14 mouse cellular contexts compared by ENCODE assay signal in genomic region chr9:49275976-49276375, GRCm38 (mm10). TPM values are rescaled to one million over a fixed set of nuclear protein-coding genes. Genes with fewer than 3 reads are reported as not detected.
DNase-seq lines count a peak whose midpoint lies in the region; ATAC-seq and TF ChIP-seq lines count a peak whose summit lies in the region.
"Had no signal": no experiment of that assay in that cellular context is flagged by ENCODE, and none has a peak within 500 bp of the region (broad histone marks: within the 10 kb centered on the region; RNA-seq: fewer than 3 reads in every experiment).

No protein-coding gene starts in this region.

- no peaks in the 10 kb centered on the region for H3K27me3 ChIP-seq in hindbrain, postnatal 0 days (ENCODE audit: insufficient read depth, low read length)
- no peaks in the 10 kb centered on the region for H3K27me3 ChIP-seq in hindbrain, embryonic 11.5 days (ENCODE audit: control insufficient read depth, insufficient read depth, low read length)
- H3K27me3 ChIP-seq: heart, embryonic 13.5 days had no signal

- H3K9me3 ChIP-seq in hindbrain, postnatal 0 days (ENCODE audit: low read length), result no peaks in the 10 kb centered on the region
- H3K9me3 ChIP-seq in hindbrain, embryonic 11.5 days (ENCODE audit: control insufficient read depth, low read length), result no peaks in the 10 kb centered on the region
- H3K9me3 ChIP-seq: heart, embryonic 13.5 days had no signal

- no peaks in the 10 kb centered on the region for H3K4me1 ChIP-seq in hindbrain, postnatal 0 days (ENCODE audit: insufficient read depth, low read length)
- no peaks in the 10 kb centered on the region for H3K4me1 ChIP-seq in hindbrain, embryonic 11.5 days (replicated peaks; ENCODE audit: control insufficient read depth, insufficient read depth, low read length)
- H3K4me1 ChIP-seq: heart, embryonic 13.5 days had no signal

- no peak overlapping the region for H3K4me2 ChIP-seq in hindbrain, postnatal 0 days (ENCODE audit: low read depth, low read length)
- H3K4me2 ChIP-seq in hindbrain, embryonic 11.5 days (replicated peaks; ENCODE audit: low read depth, low read length), result no peak overlapping the region
- H3K4me2 ChIP-seq: heart, embryonic 13.5 days had no signal

- no peak for ATAC-seq in hindbrain, postnatal 0 days
- ATAC-seq in hindbrain, embryonic 11.5 days (ENCODE audit: low FRiP score), result no peak

- no peaks in the 10 kb centered on the region for H3K36me3 ChIP-seq in hindbrain, postnatal 0 days (ENCODE audit: insufficient read depth, low read length)
- H3K36me3 ChIP-seq in hindbrain, embryonic 11.5 days (ENCODE audit: control insufficient read depth, insufficient read depth, low read length), result no peaks in the 10 kb centered on the region
- H3K36me3 ChIP-seq: heart, embryonic 13.5 days had no signal

- WGBS in hindbrain, postnatal 0 days, result 24% methylated on average over 4 of the region's 4 CpGs
- WGBS in hindbrain, embryonic 11.5 days, result 80% methylated on average over 4 of the region's 4 CpGs

- no peak for TF ChIP-seq CTCF in hindbrain, postnatal 0 days (IDR thresholded peaks at IDR 0.05; ENCODE audit: low read depth)
- no peak for TF ChIP-seq CTCF in layer of hippocampus, adult 2 months (conservative IDR thresholded peaks at IDR 0.05)

- no peak overlapping the region for H3K27ac ChIP-seq in hindbrain, postnatal 0 days
- no peak overlapping the region for H3K27ac ChIP-seq in hindbrain, embryonic 11.5 days (ENCODE audit: low read depth, low read length)
- no peak overlapping the region for H3K27ac ChIP-seq in layer of hippocampus, adult 2 months
- H3K27ac ChIP-seq: heart, embryonic 13.5 days had no signal

- no peak overlapping the region for H3K4me3 ChIP-seq in hindbrain, postnatal 0 days (ENCODE audit: low read length)
- no peak overlapping the region for H3K4me3 ChIP-seq in hindbrain, embryonic 11.5 days (ENCODE audit: low read depth, low read length)
- no peak overlapping the region for H3K4me3 ChIP-seq in layer of hippocampus, adult 2 months
- H3K4me3 ChIP-seq: heart, embryonic 13.5 days had no signal

- H3K9ac ChIP-seq in hindbrain, postnatal 0 days (replicated peaks; ENCODE audit: low read length), result no peak overlapping the region
- H3K9ac ChIP-seq in hindbrain, embryonic 11.5 days (ENCODE audit: low read depth, low read length), result no peak overlapping the region
- H3K9ac ChIP-seq: heart, embryonic 13.5 days had no signal

- peak; percentile 79 for DNase-seq in hindbrain, postnatal 0 days (ENCODE audit: low spot score)
- no peak for DNase-seq in hindbrain, embryonic 11.5 days (ENCODE audit: low spot score)
- peak; percentile 83 for DNase-seq in retina, postnatal 1 day
- no peak for DNase-seq in retina, embryonic 14.5 days (ENCODE audit: low spot score)
- DNase-seq in layer of hippocampus, adult 2 months (ENCODE audit: low spot score in 2 of 2), result peak; percentile 11 to 26
- peak; percentile 2 for DNase-seq in lung, postnatal 25 days (ENCODE audit: low spot score)
- DNase-seq in thymus, postnatal 36 days, result no peak
- DNase-seq: kidney, adult 11 months had no signal

RNA-seq across cellular contexts. Expression of gene Gm4894, which starts 25.6 kb away (rescaled TPM):
- not detected in 2 replicates for total RNA-seq in hindbrain, postnatal 0 days (2014; rRNA removed)
- not detected in 2 replicates for polyA plus RNA-seq in hindbrain, postnatal 0 days (2015; fragmentation: Nextera tagmentation; extraction: Ambion mirVana)
- not detected in 2 replicates for polyA plus RNA-seq in hindbrain, embryonic 11.5 days (2014; fragmentation: Nextera tagmentation; extraction: Ambion mirVana)
- not detected for total RNA-seq in layer of hippocampus, adult 2 months (2021)
- total RNA-seq: liver, adult 2 months; MEL; monocyte, adult 5-6 weeks had no signal
- polyA plus RNA-seq: heart, embryonic 13.5 days; liver, adult 2 months; spleen, adult 2 months; urinary bladder, adult 2 months had no signal

Comparison
In these comparisons a context has a peak if more than half of its experiments do, and no peak if none do; other contexts are left out.
1. DNase-seq: peak in hindbrain, postnatal 0 days (single experiment), retina, postnatal 1 day (single experiment), layer of hippocampus, adult 2 months (2 of 2) and lung, postnatal 25 days (single experiment); none in hindbrain, embryonic 11.5 days (single experiment), retina, embryonic 14.5 days (single experiment) and thymus, postnatal 36 days (0 of 2).